Mouse (Mus musculus) thymus, adult 2 months (tissue): ENCODE measurements around the gene Chchd4. TPM values are rescaled to one million over a fixed set of nuclear protein-coding genes. Genes with fewer than 3 reads are reported as not detected.
A peak's percentile ranks its signal among the peaks of the same experiment; 100 is the strongest.

Experiments
- DNase-seq: peaks from one replicate; pipeline ENCODE4 v3.0.0; 2021
- H3K27ac ChIP-seq: fragments of 200-500 bp; 2 replicates; pipeline ENCODE4 v1.5.1; 2012; ENCODE audit warnings: low read length, control low read depth; ENCODE audit not compliant: control insufficient read depth, insufficient read depth
- H3K27me3 ChIP-seq: fragments of 200-500 bp; 2 replicates; pipeline ENCODE4 v1.6.1; 2012; ENCODE audit warnings: mild to moderate bottlenecking, low read length, moderate library complexity, mixed read lengths; ENCODE audit not compliant: control insufficient read depth, insufficient read depth
- H3K36me3 ChIP-seq: fragments of 200-500 bp; 2 replicates; pipeline ENCODE4 v1.6.1; 2012; ENCODE audit warnings: mild to moderate bottlenecking, low read length, moderate library complexity; ENCODE audit not compliant: control insufficient read depth, insufficient read depth
- H3K4me1 ChIP-seq: fragments of 200-500 bp; replicated peaks from 2 replicates; pipeline ENCODE4 v1.6.1; 2012; ENCODE audit warnings: low read length; ENCODE audit not compliant: control insufficient read depth, insufficient read depth
- H3K4me3 ChIP-seq: fragments of 200-500 bp; 2 replicates; pipeline ENCODE4 v1.5.1; 2012; ENCODE audit warnings: mild to moderate bottlenecking, low read length, control low read depth, moderate library complexity; ENCODE audit not compliant: control insufficient read depth, insufficient read depth
- CTCF ChIP-seq: fragments of 200-500 bp; IDR thresholded peaks from 2 replicates; pipeline ENCODE4 v1.5.1; 2012; ENCODE audit warnings: mild to moderate bottlenecking, control low read depth, low read length, moderate library complexity, borderline replicate concordance; ENCODE audit not compliant: control insufficient read depth, poor library complexity, insufficient read depth; ENCODE audit errors: extremely low read depth
- POLR2A ChIP-seq: fragments of 200-500 bp; IDR thresholded peaks from 2 replicates; pipeline ENCODE4 v1.6.1; 2012; ENCODE audit warnings: mild to moderate bottlenecking, low read length, control low read depth, moderate library complexity; ENCODE audit not compliant: control insufficient read depth, poor library complexity, insufficient read depth; ENCODE audit errors: extremely low read depth
- WGBS: fragments of 180-500 bp; shearing (Covaris S2); methylation state at CpG from one replicate; pipeline ENCODE4 v1.1.7; 2018; 5-methylcytosine and 5-hydroxymethylcytosine counted together
- polyA plus RNA-seq: library from polyadenylated mRNA; depleted of rRNA; stranded (reverse); fragments of >200 nt; gene quantifications from 2 replicates; pipeline ENCODE4 v1.2.3, GENCODE M21; 2012

Chchd4 gene
- polyA plus RNA-seq, 1 experiment = 5.1 TPM

- 82% methylated on average over 3 of the region's 3 CpGs for WGBS
Observed at GRCm38 (mm10) chr6:91445316-91445715, 28.0 kb downstream of the Chchd4 start.

GRCm38 (mm10) chr6:91441145-91441662 lies 32.1 kb downstream of the Chchd4 start:
- H3K4me3 ChIP-seq = peak overlapping the region; percentile 64
- H3K27ac ChIP-seq = no peak overlapping the region
- H3K27me3 ChIP-seq = no peaks in the 10 kb centered on the region
- no peak for TF ChIP-seq POLR2A
- TF ChIP-seq CTCF = no peak
- WGBS = 2% methylated on average over 19 of the region's 19 CpGs
- peaks cover 6% of the 10 kb centered on the region for H3K4me1 ChIP-seq
- H3K36me3 ChIP-seq = no peaks in the 10 kb centered on the region
- DNase-seq = no peak

More at GRCm38 (mm10) chr6:91445316-91445715, 28.0 kb downstream of the Chchd4 start:
- no peaks in the 10 kb centered on the region for H3K27me3 ChIP-seq
- peaks cover 6% of the 10 kb centered on the region for H3K4me1 ChIP-seq
- H3K36me3 ChIP-seq = no peaks in the 10 kb centered on the region
- no peak overlapping the region for H3K27ac ChIP-seq
- TF ChIP-seq POLR2A = no peak
- no peak for DNase-seq
- H3K4me3 ChIP-seq = no peak overlapping the region

DNA sequence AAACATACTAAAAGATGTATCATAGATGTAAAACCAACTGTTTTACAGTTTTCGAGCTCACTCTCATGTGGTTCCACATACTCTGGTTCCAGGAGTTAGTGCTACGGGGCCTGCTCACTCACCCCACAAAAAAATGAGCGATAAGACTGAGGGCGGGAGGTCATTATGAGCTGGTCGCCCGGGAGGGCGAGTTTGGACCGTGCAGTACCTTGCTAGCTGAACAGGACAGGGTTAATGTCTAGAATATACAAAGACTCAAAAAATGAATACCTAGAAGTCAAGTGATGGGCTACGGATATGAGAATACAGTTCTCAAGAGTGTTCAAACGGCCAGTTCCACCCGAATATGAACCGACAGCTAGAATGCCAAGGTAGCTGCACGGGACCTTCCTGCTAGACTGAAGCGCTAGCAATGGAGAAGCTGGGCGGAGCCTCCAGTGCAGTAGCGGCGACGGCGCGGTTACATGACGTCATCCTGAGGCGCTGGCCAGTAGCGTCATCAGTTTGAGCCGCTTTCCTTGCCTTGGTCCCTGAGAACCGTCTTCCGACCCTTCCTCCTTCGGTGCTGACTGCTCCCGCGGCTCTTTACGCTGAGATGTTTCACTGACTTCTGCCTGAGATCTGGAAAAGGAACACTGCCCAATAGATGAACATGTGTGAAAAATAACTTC lies 32.7 kb downstream of the Chchd4 start:
- TF ChIP-seq CTCF (0 out of 2 replicates have a peak, but pooled peaks have one; percentile 14), POLR2A (peak; percentile 45; the same call in 1 of the 2 replicates)
- Histone ChIP-seq H3K27ac (no peak overlapping the region), H3K4me1 (peaks cover 6% of the 10 kb centered on the region), H3K4me3 (peak overlapping the region; percentile 64), H3K27me3 (no peaks in the 10 kb centered on the region), H3K36me3 (no peaks in the 10 kb centered on the region)
- peak; percentile 87 for DNase-seq
- 2% methylated on average over 30 of the region's 30 CpGs for WGBS

- WGBS = 76% methylated on average over 4 of the region's 4 CpGs
- H3K4me1 ChIP-seq = no peaks in the 10 kb centered on the region
- no peak for DNase-seq
- H3K4me3 ChIP-seq = no peak overlapping the region
- H3K36me3 ChIP-seq = no peaks in the 10 kb centered on the region
- no peak for TF ChIP-seq CTCF
- no peak overlapping the region for H3K27ac ChIP-seq
- no peaks in the 10 kb centered on the region for H3K27me3 ChIP-seq
Observed at GRCm38 (mm10) chr6:91424151-91424550, 49.2 kb downstream of the Chchd4 start.

- TF ChIP-seq POLR2A = no peak
- no peak for TF ChIP-seq CTCF
- no peaks in the 10 kb centered on the region for H3K4me1 ChIP-seq
- H3K36me3 ChIP-seq = no peaks in the 10 kb centered on the region
- 68% methylated on average over 4 of the region's 4 CpGs for WGBS
- H3K27ac ChIP-seq = no peak overlapping the region
- H3K4me3 ChIP-seq = no peak overlapping the region
- DNase-seq = no peak
- no peaks in the 10 kb centered on the region for H3K27me3 ChIP-seq
Observed at GRCm38 (mm10) chr6:91421629-91422028, 51.7 kb downstream of the Chchd4 start.

GRCm38 (mm10) chr6:91417291-91417845 lies 56.0 kb downstream of the Chchd4 start:
- Histone ChIP-seq H3K27ac (no peak overlapping the region), H3K4me3 (no peak overlapping the region), H3K27me3 (no peaks in the 10 kb centered on the region), H3K36me3 (no peaks in the 10 kb centered on the region), H3K4me1 (no peaks in the 10 kb centered on the region)
- DNase-seq = no peak
- TF ChIP-seq CTCF (no peak), POLR2A (no peak)
- 85% methylated on average over 5 of the region's 5 CpGs for WGBS

- Histone ChIP-seq H3K36me3 (no peaks in the 10 kb centered on the region), H3K4me3 (no peak overlapping the region), H3K27ac (no peak overlapping the region), H3K4me1 (no peaks in the 10 kb centered on the region), H3K27me3 (no peaks in the 10 kb centered on the region; the same call in none of the 2 replicates)
- 88% methylated on average over 4 of the region's 4 CpGs for WGBS
- DNase-seq = no peak
- TF ChIP-seq POLR2A (no peak), CTCF (no peak)
Observed at GRCm38 (mm10) chr6:91416146-91416545, 57.2 kb downstream of the Chchd4 start.
